Mouse (Mus musculus) thymus, adult 2 months (tissue): Measurements from ENCODE around the gene Gjb5. TPM values are rescaled to one million over a fixed set of nuclear protein-coding genes. Genes with fewer than 3 reads are reported as not detected.

Source experiments
- DNase-seq: peaks from one replicate; pipeline ENCODE4 v3.0.0; 2021
- H3K27ac ChIP-seq: fragments of 200-500 bp; 2 replicates; pipeline ENCODE4 v1.5.1; 2012; ENCODE audit warnings: low read length, control low read depth; ENCODE audit not compliant: control insufficient read depth, insufficient read depth
- H3K27me3 ChIP-seq: fragments of 200-500 bp; 2 replicates; pipeline ENCODE4 v1.6.1; 2012; ENCODE audit warnings: mild to moderate bottlenecking, low read length, moderate library complexity, mixed read lengths; ENCODE audit not compliant: control insufficient read depth, insufficient read depth
- H3K36me3 ChIP-seq: fragments of 200-500 bp; 2 replicates; pipeline ENCODE4 v1.6.1; 2012; ENCODE audit warnings: mild to moderate bottlenecking, low read length, moderate library complexity; ENCODE audit not compliant: control insufficient read depth, insufficient read depth
- H3K4me1 ChIP-seq: fragments of 200-500 bp; replicated peaks from 2 replicates; pipeline ENCODE4 v1.6.1; 2012; ENCODE audit warnings: low read length; ENCODE audit not compliant: control insufficient read depth, insufficient read depth
- H3K4me3 ChIP-seq: fragments of 200-500 bp; 2 replicates; pipeline ENCODE4 v1.5.1; 2012; ENCODE audit warnings: mild to moderate bottlenecking, low read length, control low read depth, moderate library complexity; ENCODE audit not compliant: control insufficient read depth, insufficient read depth
- CTCF ChIP-seq: fragments of 200-500 bp; IDR thresholded peaks from 2 replicates; pipeline ENCODE4 v1.5.1; 2012; ENCODE audit warnings: mild to moderate bottlenecking, control low read depth, low read length, moderate library complexity, borderline replicate concordance; ENCODE audit not compliant: control insufficient read depth, poor library complexity, insufficient read depth; ENCODE audit errors: extremely low read depth
- POLR2A ChIP-seq: fragments of 200-500 bp; IDR thresholded peaks from 2 replicates; pipeline ENCODE4 v1.6.1; 2012; ENCODE audit warnings: mild to moderate bottlenecking, low read length, control low read depth, moderate library complexity; ENCODE audit not compliant: control insufficient read depth, poor library complexity, insufficient read depth; ENCODE audit errors: extremely low read depth
- WGBS: fragments of 180-500 bp; shearing (Covaris S2); methylation state at CpG from one replicate; pipeline ENCODE4 v1.1.7; 2018; 5-methylcytosine and 5-hydroxymethylcytosine counted together
- polyA plus RNA-seq: library from polyadenylated mRNA; depleted of rRNA; stranded (reverse); fragments of >200 nt; gene quantifications from 2 replicates; pipeline ENCODE4 v1.2.3, GENCODE M21; 2012

Gjb5 gene
- polyA plus RNA-seq, 1 experiment: 0.78 TPM

- Histone ChIP-seq H3K27ac (no peak overlapping the region), H3K4me1 (no peaks in the 10 kb centered on the region), H3K36me3 (no peaks in the 10 kb centered on the region), H3K4me3 (no peak overlapping the region), H3K27me3 (no peaks in the 10 kb centered on the region)
- WGBS: 94% methylated on average over 4 of the region's 4 CpGs
- no peak for DNase-seq
- TF ChIP-seq CTCF: no peak
- no peak for TF ChIP-seq POLR2A
Measured at GRCm38 (mm10) chr4:127365834-127366233, 7.9 kb upstream of the Gjb5 start.

DNA sequence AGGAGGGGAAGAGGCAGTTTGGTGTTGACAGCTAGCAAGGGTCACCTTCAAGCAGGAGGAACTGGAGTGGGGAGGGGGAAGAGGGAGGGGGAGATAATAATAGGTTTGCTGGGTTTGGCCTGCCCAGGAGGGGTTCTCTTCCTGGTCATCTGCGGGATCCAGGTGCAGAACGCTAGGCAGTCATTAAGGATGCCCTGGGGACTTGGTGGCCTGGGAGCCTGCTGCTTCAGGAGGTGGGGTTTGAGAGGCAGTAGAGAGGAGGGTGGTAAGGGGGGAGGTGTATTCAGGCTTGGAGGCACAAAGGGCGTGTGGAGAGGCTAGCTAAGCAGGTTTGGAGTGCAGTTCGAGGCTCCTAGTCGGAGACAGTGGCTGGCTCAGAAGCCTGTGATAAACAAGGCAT lies 7.5 kb upstream of the Gjb5 start:
- H3K4me1 ChIP-seq: no peaks in the 10 kb centered on the region
- no peak overlapping the region for H3K4me3 ChIP-seq
- no peak for DNase-seq
- H3K27ac ChIP-seq: no peak overlapping the region
- WGBS: 71% methylated on average over 5 of the region's 5 CpGs
- no peaks in the 10 kb centered on the region for H3K27me3 ChIP-seq
- H3K36me3 ChIP-seq: no peaks in the 10 kb centered on the region
- no peak for TF ChIP-seq CTCF
- TF ChIP-seq POLR2A: no peak

DNA sequence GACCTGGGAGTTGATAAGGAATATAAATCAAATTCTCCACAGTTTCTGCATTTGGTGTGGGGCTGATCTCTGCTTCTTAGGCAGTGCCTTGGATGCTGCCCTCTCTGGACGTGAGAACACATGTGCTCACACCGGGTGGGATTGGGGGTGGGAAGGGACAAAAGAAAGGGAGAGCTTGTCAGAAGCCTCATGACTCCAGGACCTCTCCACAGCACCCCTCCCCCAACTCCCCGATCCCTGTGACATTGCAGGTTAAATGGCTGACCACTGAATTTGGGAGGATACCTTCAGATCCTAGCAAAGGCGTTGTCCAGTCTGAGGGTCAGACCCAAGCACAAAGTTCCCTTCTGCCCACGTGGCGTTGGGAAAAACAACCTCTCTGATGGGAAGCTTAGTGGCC lies 6.5 kb upstream of the Gjb5 start:
- no peak overlapping the region for H3K4me3 ChIP-seq
- TF ChIP-seq POLR2A (no peak), CTCF (no peak)
- 93% methylated on average over 6 of the region's 6 CpGs for WGBS
- DNase-seq: no peak
- H3K4me1 ChIP-seq: no peaks in the 10 kb centered on the region
- H3K36me3 ChIP-seq: no peaks in the 10 kb centered on the region
- no peaks in the 10 kb centered on the region for H3K27me3 ChIP-seq
- H3K27ac ChIP-seq: no peak overlapping the region

DNA sequence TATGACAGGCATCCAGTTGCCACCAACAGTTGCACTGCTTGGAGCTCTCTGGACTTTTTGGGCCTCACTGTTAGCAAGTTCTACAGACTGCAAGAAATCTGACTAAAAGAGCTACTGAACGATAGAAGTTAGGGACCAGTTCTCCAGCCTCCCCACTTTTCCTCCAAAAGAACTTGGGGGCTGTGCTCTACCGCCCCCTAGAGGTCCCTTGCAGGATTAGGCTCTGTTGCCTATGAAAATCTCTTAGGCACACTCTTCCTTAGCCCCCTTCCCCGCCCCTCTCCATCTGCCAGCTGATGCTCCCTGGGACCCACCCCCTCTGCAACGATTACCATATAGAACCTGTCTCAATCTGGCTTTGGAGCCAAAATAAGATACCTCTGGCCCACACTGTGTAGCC lies 5.3 kb upstream of the Gjb5 start:
- H3K36me3 ChIP-seq: no peaks in the 10 kb centered on the region
- H3K4me1 ChIP-seq: no peaks in the 10 kb centered on the region
- no peak for DNase-seq
- WGBS: 65% methylated on average over 4 of the region's 4 CpGs
- H3K27me3 ChIP-seq: no peaks in the 10 kb centered on the region
- no peak overlapping the region for H3K4me3 ChIP-seq
- no peak overlapping the region for H3K27ac ChIP-seq
- no peak for TF ChIP-seq POLR2A
- TF ChIP-seq CTCF: no peak

GRCm38 (mm10) chr4:127362520-127362919 lies 4.5 kb upstream of the Gjb5 start:
- no peak for DNase-seq
- H3K4me3 ChIP-seq: no peak overlapping the region
- WGBS: 6% methylated on average over 3 of the region's 3 CpGs
- no peak overlapping the region for H3K27ac ChIP-seq
- no peak for TF ChIP-seq POLR2A
- TF ChIP-seq CTCF: no peak
- H3K27me3 ChIP-seq: no peaks in the 10 kb centered on the region
- no peaks in the 10 kb centered on the region for H3K4me1 ChIP-seq
- no peaks in the 10 kb centered on the region for H3K36me3 ChIP-seq

DNA sequence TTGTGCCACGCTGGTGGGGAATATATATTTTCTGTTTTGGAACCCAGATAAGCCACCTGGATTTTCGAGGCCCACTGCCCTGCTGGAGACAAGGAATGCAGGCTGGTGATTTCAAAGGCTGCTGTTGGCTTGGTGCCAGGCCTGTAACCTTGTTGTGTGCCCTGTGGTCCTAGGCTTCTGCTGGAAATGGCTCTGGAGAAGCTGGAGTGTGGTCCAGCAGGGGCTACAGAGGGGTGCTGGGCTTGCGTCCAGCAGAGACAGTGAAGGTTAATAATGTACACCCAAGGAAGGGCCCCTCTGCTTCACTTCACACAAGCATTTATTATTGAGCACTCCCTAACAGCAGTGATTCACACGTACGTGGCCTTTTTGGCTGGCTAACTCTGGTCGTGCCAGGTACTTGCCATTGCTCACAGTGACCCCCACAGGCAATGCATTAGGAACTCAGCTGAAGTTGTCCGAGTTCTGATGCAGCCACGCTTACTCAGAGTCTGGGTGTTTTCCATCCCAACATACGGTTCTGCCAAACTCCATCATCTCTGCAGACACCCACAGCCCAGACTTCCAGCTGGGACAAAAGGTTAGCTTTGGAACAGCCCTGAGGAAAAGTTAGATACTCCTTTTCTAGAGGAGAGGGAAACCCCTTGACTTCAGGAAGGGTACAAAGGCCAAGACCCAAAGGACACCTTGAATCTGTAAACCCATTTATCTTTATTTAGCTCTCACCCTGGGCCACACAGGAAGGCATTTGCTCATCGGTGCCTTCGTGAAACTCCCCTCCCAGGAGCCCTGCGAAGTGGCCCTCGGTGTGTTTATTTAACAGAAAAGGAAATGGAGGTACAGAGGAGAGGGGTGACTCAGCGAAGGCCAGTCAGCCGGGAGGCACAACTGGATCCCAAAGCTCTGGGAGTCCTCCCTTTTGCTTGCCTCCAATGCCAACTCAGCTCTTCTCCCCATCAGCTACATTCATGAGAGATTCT lies 3.2 kb downstream of the Gjb5 start:
- WGBS: 64% methylated on average over 15 of the region's 15 CpGs
- no peaks in the 10 kb centered on the region for H3K4me1 ChIP-seq
- no peaks in the 10 kb centered on the region for H3K27me3 ChIP-seq
- no peak overlapping the region for H3K27ac ChIP-seq
- DNase-seq: no peak
- no peaks in the 10 kb centered on the region for H3K36me3 ChIP-seq
- TF ChIP-seq POLR2A (no peak), CTCF (no peak)
- H3K4me3 ChIP-seq: no peak overlapping the region
